Mouse (Mus musculus): Measurements from ENCODE around the gene Fam192a.
A peak's percentile ranks its signal among the peaks of the same experiment; 100 is the strongest.

DNA sequence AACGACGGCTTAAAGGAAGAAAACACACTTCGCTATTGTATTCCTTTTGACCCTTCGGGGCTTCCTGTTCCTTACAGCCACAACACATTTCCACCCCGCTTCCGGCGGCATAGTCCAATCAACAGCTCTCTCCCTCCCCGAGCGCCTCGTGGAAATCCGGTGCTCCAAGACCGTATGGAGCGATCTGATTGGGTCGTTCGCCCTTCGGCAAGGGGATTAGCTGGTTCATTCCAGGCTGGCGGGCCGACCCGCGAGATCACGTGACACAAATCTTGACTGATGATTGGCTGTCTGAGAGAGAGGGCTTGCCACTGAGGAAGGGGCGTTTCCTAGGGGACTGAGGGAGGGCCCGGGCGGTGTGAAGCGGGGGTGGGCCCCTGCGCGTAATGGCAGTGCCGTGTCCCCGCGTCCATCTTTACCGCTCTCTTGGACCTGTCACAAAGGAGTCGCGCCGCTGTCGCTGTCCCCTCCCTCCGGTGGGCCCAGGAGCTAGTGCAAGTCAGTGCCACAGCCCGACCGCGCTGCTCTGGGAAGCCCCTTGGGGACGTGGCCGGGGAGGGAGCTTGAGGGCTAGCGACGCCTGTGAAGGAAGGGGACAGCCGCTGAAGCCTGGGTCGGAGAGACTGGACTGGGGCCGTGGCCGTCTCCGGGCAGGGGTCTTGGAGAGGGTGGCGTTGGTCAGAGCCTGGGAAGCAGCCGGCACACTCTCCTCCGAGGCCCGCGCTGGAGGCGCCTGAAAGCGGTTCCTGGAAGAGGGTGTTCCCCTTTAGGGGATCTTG, at the start of gene Fam192a, which contains the start of gene Rspry1:
- TF ChIP-seq EP300 (IDR thresholded peaks at IDR 0.05; ENCODE audit: insufficient read depth, low read depth, low read length) (0 out of 2 replicates have a peak, but pooled peaks have one; percentile 34), POLR2A (IDR thresholded peaks at IDR 0.05; ENCODE audit: insufficient read depth, low read depth, low read length) (peak; percentile 82), CTCF (IDR thresholded peaks at IDR 0.05) (no peak; the same call in 1 of the 2 replicates)
